Mouse (Mus musculus): ENCODE measurements around the gene Rnaset2a.
"Not testable (repeated sequence)": the region's sequence is repeated elsewhere in the genome, so short reads cannot be mapped to it uniquely, and the experiment has no call there.

The Rnaset2a gene
- long read RNA-seq, experiment 1, transcript Rnaset2a-201 (9 exons, 1,793 nt): major isoform, 128 of 129 reads
- long read RNA-seq, experiment 1, partial matches to known transcripts: 0 of 129 reads
- long read RNA-seq, experiment 1, other reads (novel, unspliced or antisense): 1 of 129 reads
- long read RNA-seq, experiment 2, transcript Rnaset2a-201 (9 exons, 1,793 nt): major isoform, 184 of 186 reads
- long read RNA-seq, experiment 2, partial matches to known transcripts: 2 of 186 reads
- long read RNA-seq, experiment 2, other reads (novel, unspliced or antisense): 0 of 186 reads

- intact Hi-C loops (cut with DNase I): not testable (repeated sequence)
Observed at GRCm38 (mm10) chr17:8147439-8148316, at the start of gene Rnaset2a, which contains the start of gene Gm49673. Rnaset2a (minus strand) TSS chr17:8148097. Gm49673 (minus strand) TSS chr17:8147788.

GRCm38 (mm10) chr17:8197652-8198051 lies 49.8 kb upstream of the Rnaset2a start:
- intact Hi-C loops (cut with DNase I): loop anchor here (10.0 kb wide), 1 partner anchor 177 kb away; no protein-coding TSS in a partner anchor

DNA sequence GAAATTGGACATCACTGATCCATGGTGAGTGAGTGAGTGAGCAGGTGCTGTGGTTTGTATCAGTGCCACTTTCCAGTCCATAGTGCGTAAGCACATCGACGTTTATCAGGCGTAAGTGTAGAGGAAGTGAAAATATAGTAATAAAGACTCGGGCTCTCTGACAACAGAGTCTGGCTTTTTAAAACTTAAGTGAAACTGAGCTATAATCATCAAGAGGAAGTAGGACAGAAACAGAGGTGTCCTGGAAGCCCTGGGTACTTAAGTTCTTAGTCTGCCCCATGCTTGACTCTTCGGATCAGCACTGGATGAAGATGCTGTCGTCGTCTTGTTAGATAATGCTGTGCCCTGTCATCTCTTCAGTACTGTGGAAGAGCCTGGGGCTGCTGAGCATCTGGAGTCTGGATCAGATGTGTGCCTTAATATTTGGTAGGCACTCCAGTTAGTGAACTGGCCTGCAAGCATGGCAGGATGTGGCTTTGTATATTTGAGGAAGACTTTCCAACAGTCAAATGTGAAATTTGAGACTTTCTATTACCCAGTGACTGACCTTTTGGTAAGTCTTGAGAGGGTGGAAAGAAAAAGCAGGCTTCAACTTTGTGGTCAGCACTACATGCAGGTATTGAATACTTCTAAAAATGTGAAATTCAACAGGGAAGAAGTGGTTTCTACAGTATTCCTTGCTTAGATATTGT lies 47.9 kb upstream of the Rnaset2a start:
- intact Hi-C loops (cut with DNase I): loop anchor here (10.0 kb wide), 1 partner anchor 179 kb away; no protein-coding TSS in a partner anchor

GRCm38 (mm10) chr17:8193678-8194077 lies 45.8 kb upstream of the Rnaset2a start:
- intact Hi-C loops (cut with DNase I): loop anchor here (10.0 kb wide), 1 partner anchor 181 kb away; no protein-coding TSS in a partner anchor

GRCm38 (mm10) chr17:8184217-8184616 lies 36.3 kb upstream of the Rnaset2a start:
- intact Hi-C loops (cut with DNase I): no loop called here

- intact Hi-C loops (cut with DNase I): no loop called here
Observed at GRCm38 (mm10) chr17:8183815-8184214, 35.9 kb upstream of the Rnaset2a start.

DNA sequence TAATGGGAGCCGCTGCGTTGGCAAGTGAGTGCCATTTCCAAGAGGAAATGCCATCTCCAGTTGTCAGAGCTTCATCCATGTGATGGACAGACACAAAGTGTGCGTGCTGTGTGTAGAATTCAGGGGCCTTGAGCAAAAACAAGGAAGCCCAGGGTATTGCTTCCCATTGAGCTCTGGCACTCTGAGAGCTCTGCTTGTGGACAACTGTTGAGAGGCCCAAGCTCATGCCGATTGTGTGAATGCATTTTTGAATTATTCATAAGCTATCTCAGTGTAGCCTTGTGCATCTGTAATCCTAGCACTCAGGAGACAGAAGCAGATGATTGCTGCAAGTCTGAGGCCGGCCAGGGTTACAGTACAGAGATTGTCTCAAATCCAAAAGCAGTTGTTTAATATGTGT lies 29.2 kb upstream of the Rnaset2a start:
- intact Hi-C loops (cut with DNase I): no loop called here

GRCm38 (mm10) chr17:8171081-8171480 lies 23.2 kb upstream of the Rnaset2a start:
- intact Hi-C loops (cut with DNase I): no loop called here

GRCm38 (mm10) chr17:8170331-8170730 lies 22.4 kb upstream of the Rnaset2a start:
- intact Hi-C loops (cut with DNase I): no loop called here

DNA sequence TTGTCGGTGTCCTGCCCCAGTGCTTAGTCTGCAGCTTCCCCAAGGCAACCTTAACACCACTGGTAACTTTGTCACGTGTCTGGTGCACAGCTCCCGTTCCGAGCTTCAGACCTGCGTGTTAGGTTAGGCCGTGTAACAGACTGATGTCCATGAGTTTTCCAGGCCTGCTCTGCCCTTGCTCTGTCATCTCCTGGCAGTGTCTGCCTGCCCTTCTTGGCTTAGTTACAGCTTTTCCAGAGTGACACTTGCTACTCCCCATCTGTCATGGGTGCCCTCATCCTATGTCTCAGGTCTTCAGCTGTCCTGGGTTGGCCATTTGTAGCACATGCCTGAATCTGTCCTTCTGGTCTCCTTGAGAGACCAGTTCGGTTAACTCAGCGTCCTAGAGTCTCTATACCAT lies 19.5 kb upstream of the Rnaset2a start:
- intact Hi-C loops (cut with DNase I): not testable (repeated sequence)

DNA sequence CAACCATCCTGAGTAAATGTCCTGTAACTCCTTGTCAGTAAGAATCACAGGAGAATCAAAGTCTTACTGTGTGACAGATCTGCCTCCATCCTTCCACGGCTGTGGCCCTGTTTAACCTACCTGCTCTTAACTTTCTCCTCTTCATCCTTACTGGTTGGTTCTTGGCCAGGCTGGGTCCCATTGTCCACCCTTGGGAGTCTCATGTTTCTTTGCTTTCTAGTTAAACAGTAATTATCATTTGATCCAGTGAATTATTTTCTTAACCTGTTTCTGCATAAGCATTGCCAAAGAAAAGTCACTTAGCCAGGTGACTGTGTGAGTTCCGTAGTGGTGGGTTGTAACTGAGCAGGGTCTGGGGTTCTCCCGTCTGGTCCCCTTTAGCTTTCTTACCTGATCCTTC lies 18.6 kb upstream of the Rnaset2a start:
- intact Hi-C loops (cut with DNase I): not testable (repeated sequence)

- intact Hi-C loops (cut with DNase I): not testable (repeated sequence)
Observed at GRCm38 (mm10) chr17:8165977-8166376, 18.1 kb upstream of the Rnaset2a start.

GRCm38 (mm10) chr17:8165608-8165945 lies 17.7 kb upstream of the Rnaset2a start:
- intact Hi-C loops (cut with DNase I): not testable (repeated sequence)

GRCm38 (mm10) chr17:8164701-8165607 lies 17.1 kb upstream of the Rnaset2a start, which contains the start of gene Fgfr1op:
Fgfr1op (plus strand) TSS chr17:8165501.
- intact Hi-C loops (cut with DNase I): not testable (repeated sequence)

GRCm38 (mm10) chr17:8160969-8161368 lies 13.1 kb upstream of the Rnaset2a start:
- intact Hi-C loops (cut with DNase I): not testable (repeated sequence)

GRCm38 (mm10) chr17:8158627-8159026 lies 10.7 kb upstream of the Rnaset2a start:
- intact Hi-C loops (cut with DNase I): not testable (repeated sequence)

- intact Hi-C loops (cut with DNase I): not testable (repeated sequence)
Observed at GRCm38 (mm10) chr17:8155982-8156381, 8.1 kb upstream of the Rnaset2a start.

DNA sequence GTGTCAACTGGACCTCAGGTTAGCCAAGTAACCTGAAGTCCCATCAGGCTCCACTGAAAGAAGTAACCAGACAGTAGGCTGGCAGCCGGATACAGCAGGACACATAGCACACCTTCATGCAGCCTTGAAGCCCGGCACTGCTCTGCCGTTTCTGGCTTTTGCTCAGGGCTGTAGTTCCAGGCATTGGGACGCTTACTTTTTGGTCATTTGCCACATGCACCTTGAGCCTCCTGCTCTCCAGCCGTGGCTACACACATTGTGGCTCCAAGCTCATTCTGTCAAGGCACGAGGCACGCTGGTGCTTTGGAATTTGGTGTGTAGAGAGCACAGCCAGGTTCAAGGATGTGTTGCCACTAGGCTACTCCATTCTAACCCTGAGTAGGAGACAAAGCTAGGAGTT lies 7.1 kb upstream of the Rnaset2a start:
- intact Hi-C loops (cut with DNase I): not testable (repeated sequence)

- intact Hi-C loops (cut with DNase I): not testable (repeated sequence)
Observed at GRCm38 (mm10) chr17:8146931-8147330, 966 bp downstream of the Rnaset2a start.

Data from adrenal gland (tissue).